Mouse (Mus musculus) ES-E14 (cell line): ENCODE results near the gene Prkar1b.
A peak's percentile ranks its signal among the peaks of the same experiment; 100 is the strongest.

Source experiments
- CHD2 ChIP-seq: IDR thresholded peaks from 2 replicates; pipeline ENCODE4 v1.6.1; 2014; ENCODE audit warnings: mild to moderate bottlenecking, low read depth, low read length, inconsistent platforms
- HCFC1 ChIP-seq: IDR thresholded peaks from 2 replicates; pipeline ENCODE4 v1.6.1; 2012; ENCODE audit warnings: low read length, inconsistent platforms, borderline replicate concordance; ENCODE audit not compliant: insufficient read depth
- MAFK ChIP-seq: IDR thresholded peaks from 2 replicates; pipeline ENCODE4 v1.6.1; 2014; ENCODE audit warnings: mild to moderate bottlenecking, low read depth, low read length, inconsistent platforms; ENCODE audit not compliant: insufficient read depth
- ZC3H11A ChIP-seq: IDR thresholded peaks from 2 replicates; pipeline ENCODE4 v1.6.1; 2012; ENCODE audit warnings: low read depth, mild to moderate bottlenecking, inconsistent platforms, low read length, borderline replicate concordance
- ZNF384 ChIP-seq: IDR thresholded peaks from 2 replicates; pipeline ENCODE4 v1.6.1; 2012; ENCODE audit warnings: low read depth, low read length, inconsistent platforms

- TF ChIP-seq ZC3H11A, result peak; percentile 89; the same call in 1 of the 2 replicates
- TF ChIP-seq HCFC1, result no peak
- no peak for TF ChIP-seq ZNF384
- TF ChIP-seq CHD2, result no peak
- no peak for TF ChIP-seq MAFK
These were observed 29.3 kb upstream of the Prkar1b start for GRCm38 (mm10) chr5:139178895-139179631.
